Mouse (Mus musculus) adrenal gland, postnatal 4 days (tissue): Measurements from ENCODE around the gene Nucb2. TPM values are rescaled to one million over a fixed set of nuclear protein-coding genes. Genes with fewer than 3 reads are reported as not detected.
A peak's percentile ranks its signal among the peaks of the same experiment; 100 is the strongest.

Source experiments
- DNase-seq, 2 experiments: peaks; one replicate each; pipeline ENCODE4 v3.0.0; 2021 to 2022; ENCODE audit warnings: low spot score in 2 of 2, mixed read lengths in 2 of 2
- long read RNA-seq, 2 experiments: library from polyadenylated mRNA; stranded (forward); transcript quantifications; one replicate each; pipeline ENCODE4 v2.0.0; 2021
- total RNA-seq, 2 experiments: library from RNA; stranded (reverse); gene quantifications; 2 replicates each; pipeline ENCODE4 v1.2.3; 2021

The Nucb2 gene
- 10 to 100 TPM; 31.3 to 33.6 TPM for total RNA-seq
- long read RNA-seq, experiment 1, transcript Nucb2-201 (14 exons, 1,685 nt), result major isoform, 21 of 30 reads
- long read RNA-seq, experiment 1, partial matches to known transcripts, result 5 of 30 reads
- long read RNA-seq, experiment 1, other reads (novel, unspliced or antisense), result 4 of 30 reads
- long read RNA-seq, experiment 2, transcript Nucb2-201 (14 exons, 1,685 nt), result major isoform, 34 of 44 reads
- long read RNA-seq, experiment 2, partial matches to known transcripts, result 4 of 44 reads
- long read RNA-seq, experiment 2, other reads (novel, unspliced or antisense), result 4 of 44 reads

DNA sequence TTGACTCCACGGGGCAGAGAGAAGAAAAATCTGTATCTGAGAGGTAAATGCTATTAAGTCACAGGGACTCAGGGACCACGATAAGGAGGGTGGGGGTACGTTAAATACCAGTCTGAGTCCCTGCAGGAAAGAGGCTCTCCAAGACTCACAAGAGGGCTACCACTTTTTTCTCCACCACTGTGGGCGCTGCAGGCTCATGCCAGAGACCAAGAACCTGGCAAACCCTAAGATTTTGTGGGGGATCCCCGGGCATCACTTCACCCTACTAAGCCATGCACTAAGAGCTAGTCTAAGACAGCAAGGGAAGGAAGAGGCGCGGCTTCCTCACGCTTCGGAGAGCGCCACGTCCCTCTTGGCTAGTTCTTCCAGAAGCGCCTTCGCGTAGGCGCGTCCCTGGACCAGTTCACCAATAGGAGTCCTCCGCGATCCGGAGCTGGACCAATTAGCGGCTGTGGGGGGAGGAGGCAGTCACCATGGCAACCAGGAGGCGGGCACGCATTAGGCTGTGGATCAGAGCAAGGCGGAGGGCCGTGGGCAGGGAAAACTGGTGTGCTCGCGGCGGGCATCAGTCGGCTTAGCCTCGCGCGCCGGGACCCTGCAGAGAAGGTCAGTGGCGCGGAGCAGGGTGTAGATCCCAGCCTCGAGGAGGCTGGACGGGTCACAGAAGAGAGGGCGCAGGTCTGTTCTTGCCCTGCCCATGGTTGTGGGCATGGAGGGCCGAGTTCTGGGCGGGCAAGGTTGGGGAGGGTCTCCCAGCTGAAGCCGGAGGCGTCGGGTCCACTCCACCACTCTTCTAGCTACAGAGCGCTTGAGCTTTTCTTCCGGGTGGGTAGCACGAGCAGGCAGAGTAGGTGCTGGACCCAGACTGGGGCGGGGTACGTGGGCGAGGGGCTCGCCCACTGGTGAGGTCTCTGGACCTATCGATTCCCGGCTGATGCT lies at the start of gene Nucb2:
TSS of gene Nucb2 (plus strand) at position 491 of the 939 bp plus-strand sequence.
- DNase-seq, result peak; percentile 94 to 95

DNA sequence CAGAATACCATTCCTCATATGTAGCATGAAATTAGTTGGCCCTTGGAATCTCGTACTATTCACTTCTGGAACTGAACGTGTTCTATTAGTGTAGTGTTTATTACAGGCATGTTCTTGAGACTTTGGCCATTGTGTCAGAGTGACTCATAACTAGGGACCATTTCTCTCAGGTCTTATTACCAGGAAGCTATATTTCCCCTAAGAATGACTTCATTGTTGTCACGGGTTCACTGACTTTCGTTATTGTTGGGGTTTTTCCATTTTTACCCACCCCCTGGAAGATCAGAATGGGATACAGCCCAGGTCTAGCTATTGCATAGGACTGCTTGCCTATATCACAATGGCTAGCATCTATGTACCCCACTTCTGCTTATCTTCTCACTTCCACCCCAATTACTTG lies 47.2 kb upstream of the Nucb2 start:
- no peak for DNase-seq

DNA sequence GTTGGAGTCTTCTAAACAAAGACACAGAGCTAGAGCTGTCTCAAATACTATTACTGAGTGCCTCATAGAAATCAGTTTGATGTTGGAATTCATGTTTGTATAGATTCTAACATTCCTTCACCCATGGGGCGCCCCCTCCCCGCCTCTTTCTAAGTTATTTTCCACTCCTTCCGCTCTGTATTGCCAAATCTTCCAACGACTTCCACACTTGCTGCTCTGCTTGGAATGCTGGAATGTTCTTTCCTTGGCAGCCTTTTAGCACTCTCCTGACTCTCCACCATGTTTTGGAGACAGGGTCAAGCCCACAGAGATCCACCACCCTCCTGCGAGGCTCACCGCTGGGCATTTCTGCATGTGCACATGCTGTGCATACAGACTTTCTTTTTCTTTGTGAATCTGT lies 46.8 kb upstream of the Nucb2 start:
- DNase-seq, result no peak

DNA sequence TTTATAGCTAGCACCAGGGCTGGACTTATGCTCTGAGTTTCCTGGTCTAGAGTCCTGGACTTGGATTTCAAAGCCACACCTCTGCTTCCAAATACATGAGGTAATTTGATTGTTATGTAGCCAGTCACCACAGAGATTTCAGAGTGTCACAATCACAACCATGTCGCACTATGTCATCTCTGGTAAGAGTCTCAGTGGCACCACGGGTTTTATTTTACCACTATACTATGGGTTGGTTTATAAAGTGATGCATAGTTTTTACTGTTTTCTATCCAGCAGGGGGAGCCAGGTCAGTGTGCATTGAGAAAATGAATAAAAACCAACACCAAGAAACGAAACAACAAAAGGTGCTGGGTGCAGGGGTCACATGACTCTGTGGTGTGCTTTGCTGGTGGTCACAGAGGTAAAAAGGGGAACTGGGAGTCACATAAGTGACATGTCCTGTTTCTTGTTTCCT lies 45.2 kb upstream of the Nucb2 start:
- no peak for DNase-seq

DNA sequence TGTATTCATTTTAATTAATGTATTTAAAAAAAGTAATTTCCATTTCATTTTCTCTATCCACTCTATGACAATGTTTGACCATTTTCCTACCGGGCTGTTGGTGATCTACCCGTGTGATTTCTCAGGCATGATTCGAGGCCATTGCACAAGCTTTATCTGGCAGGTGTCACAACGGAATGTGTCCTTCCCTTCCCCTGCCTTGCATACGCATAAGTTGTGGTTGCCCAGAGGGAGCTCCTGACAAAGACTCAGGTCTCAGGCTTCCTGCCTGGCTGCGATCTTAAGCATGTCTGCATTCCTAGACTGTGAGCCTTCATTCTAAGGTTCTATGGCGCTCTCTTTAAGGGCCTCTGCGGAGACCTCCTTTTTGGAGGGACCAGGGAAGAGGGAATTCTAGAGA lies 42.1 kb upstream of the Nucb2 start:
- no peak for DNase-seq

DNA sequence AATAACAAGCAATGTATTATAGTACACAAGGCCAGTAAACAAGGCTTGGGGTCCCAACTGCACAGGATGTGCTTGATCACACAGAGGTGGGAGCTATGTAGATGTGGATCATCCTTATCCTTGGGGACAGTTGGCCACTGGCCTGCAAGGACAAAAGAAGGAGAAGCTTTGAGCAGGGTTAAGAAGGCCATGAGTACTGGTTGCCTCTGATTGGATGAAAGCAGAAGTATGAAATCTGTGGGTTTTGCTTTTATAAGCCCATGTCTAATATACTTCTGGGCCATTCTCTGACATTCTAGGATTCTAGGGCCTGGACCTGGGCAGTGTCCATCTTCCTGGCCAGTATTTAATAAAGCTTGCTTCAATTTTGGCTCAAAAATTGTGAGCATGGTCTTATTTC lies 28.3 kb upstream of the Nucb2 start:
- DNase-seq, result no peak

DNA sequence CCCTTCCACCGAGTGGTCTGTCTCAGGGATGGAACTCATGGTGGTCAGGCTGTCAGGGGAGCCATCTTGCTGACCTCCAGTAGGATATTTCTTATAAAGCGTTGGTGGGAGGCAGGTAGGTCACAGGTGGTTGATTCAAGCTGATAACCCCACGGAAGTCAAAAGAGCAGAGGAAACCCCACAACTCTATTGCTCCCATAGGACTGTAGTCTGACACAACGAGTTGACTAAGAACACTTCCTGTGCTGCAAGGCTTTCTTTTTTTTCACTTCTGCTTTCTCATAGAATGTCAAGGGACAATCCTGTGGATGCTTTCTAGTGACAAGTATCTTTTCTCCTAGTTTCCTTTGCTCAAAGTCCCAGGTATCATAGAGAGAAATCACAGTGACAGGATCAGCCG lies 27.9 kb upstream of the Nucb2 start:
- DNase-seq, result no peak

DNA sequence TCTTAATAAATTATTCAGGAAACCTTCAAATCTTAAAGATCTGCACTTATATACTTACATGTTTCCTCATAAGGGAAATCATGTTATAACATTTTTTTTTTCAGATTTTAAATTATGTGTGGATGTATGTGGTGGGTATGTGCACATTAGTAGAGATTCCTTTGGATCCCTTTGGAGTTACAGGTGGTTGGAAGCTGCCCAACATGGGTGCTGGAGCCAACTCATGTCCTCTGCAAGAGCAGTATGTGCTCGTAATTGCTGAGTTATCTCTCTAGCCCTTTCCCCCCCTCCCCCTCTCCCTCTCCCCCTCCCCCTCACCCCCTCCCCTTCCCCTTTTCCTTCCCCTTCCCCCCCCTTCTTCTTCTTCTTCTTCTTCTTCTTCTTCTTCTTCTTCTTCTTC lies 21.1 kb upstream of the Nucb2 start:
- no peak for DNase-seq

DNA sequence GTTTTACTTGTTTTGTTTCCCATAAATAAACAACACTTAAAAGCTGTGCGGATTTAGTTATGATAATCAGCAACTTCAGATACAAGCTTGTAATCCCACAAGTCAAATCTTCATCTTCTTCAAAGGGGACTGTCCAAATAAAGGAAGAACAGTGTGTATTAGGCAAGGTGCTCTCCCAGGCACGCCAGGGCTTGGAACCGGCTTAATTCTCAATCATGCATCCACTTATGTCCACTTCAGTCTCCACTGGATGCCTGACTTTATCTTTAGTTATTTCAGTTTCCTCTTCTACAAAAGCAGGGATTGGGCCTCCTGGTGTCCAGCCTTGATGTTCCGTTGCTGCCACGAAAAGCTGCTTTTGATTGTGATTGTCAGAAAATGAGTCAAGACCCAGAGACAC lies 20.4 kb upstream of the Nucb2 start:
- no peak for DNase-seq

DNA sequence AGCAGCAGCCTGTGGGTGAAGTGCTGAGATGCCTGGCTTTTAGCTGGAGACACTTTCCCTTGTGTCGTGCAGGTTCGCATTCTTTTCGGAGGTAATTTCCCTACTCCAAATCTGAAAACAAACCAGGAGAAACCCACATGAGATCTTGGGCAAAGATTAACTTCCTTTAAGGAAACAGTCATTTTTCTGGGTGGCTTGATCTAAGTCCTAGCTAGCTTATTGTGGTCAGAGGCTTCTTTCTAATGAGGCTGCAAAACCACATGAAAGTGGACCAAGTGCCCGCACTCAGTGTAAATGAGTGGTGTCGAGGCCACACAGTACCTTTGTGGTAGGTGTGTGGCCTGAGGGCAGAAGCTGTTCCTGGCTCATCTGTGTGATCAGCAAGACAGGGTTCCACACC lies 20.0 kb upstream of the Nucb2 start:
- DNase-seq, result no peak

DNA sequence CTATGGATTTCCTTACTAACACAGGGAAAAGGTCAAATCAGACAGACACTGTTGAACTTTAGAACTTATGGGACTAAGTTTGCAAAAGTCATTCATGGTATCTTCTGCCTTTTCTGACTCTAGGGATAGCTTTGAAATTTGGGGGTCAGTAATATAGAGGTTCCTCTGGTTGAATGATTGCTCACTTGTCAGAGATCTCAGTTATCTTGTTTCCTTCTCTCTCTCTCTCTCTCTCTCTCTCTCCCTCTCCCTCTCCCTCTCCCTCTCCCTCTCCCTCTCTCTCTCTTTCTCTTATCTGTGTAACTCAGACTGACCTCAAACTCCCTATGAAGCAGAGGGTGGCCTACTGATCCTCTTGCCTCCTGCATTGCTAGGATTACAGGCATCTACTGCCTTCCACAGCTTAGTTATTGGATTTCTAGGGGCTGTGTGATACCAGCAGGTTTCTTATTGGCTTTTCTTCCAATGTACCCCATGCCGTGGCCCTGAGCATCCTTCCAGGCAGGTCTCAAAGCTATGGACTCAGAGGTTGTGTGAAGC lies 19.0 kb upstream of the Nucb2 start:
- DNase-seq, result no peak

DNA sequence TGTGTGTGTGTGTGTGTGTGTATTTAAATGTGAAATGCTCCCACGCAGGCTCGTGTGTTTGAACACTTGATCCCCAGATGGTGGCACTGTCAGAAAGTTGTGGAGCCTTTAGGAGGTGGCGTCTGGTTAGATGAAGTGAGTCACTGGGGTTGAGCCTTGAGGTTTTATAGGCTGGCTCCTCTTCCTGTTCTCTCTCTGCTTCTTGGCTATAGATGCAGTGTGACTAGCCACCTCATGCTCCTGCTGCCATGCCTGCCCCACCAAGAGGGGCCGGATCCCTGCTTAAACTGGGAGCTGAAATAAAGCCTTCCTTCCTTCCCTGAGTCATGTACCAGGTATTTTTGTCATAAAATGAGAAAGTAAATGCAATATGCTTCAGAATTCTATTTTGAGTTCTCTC lies 13.1 kb upstream of the Nucb2 start:
- DNase-seq, result no peak

DNA sequence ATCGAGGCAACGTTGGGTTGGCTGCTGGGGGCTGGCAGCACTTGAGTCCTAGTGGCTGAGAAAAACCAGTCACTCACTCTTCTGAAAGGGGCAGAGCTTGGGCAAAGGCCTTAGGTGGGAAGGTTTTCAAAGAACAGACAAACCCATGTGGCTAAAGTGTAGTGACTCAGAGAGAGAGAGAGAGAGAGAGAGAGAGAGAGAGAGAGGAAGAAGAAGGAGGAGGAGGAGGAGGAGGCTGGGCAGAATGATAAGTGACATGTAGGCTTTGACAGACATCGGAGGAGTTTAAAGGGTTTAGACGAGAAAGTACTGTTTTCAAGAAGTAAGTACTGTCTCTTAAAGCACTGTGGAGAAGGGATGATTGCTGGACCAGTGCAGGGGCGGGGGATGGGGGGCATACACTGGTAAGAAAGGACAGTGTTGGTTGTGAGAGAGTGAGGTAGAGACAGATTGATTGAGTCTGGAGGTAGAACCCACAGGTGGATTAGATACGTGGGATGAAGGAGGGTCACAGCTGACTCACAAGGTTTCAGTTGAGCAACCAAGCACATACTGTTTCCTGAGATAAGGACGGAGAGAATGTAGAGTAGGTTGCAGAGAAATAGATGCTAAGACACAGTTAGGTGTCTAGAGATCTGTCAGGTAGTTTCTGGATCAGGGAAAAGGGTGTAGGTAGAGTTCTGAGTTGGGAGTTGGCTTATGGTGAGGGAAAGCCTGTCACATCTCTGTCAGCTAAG lies 10.7 kb upstream of the Nucb2 start:
- DNase-seq, result no peak

DNA sequence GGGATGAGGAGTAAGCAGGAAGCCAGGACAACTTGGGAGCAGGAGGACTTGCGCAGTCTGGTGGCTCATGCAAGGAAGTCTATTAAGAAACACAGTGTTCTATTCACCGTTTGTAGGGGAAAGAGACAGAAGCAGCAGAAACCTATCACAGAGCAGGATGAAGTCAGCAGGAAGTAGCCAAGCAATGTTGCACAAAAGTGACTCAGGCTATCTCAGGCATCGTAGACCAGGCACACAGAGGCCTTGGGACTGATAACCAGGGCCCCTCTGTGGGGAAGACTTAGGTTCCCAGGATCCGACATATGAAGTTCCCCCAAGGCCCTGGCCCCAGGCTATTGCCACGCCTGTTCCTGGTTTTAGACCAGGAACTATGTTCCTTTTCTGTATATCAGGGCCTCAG lies 9.6 kb upstream of the Nucb2 start:
- no peak for DNase-seq

DNA sequence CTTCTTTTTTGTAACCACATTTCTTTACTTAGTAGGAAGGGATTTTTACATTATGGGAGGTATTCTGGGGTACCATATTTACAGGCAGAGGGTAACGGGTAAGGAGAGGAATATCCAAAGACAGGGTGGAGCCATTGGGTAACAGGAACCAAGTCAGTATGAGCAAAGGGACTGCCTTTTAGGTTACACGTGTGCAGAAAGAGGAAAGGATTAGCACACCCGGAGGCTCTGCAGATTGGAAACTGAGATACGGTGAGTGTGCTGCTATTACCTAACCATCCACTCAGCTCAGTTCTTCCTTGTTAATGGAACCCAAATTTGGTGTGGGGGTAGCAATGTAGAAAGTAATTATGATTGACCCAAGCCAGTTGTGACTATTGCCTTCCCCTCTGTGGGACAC lies 7.4 kb upstream of the Nucb2 start:
- no peak for DNase-seq

DNA sequence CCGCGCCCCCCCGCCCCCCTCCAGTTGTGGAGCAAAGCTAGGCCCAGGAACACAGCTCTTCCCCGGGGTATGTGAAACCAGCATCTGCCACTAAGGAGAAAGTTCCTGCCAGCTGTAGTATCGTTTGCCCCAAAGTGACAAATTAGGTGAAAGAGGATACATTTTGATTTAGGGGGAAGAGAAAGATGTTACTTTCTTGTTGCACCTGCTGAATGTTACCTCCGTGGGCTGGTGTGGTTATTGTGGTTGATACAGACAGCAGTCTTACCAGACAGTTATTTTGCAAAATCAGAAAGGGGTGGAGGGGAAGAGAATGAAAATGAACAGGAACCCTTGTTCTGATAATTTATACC lies 625 bp downstream of the Nucb2 start:
- DNase-seq, result no peak

DNA sequence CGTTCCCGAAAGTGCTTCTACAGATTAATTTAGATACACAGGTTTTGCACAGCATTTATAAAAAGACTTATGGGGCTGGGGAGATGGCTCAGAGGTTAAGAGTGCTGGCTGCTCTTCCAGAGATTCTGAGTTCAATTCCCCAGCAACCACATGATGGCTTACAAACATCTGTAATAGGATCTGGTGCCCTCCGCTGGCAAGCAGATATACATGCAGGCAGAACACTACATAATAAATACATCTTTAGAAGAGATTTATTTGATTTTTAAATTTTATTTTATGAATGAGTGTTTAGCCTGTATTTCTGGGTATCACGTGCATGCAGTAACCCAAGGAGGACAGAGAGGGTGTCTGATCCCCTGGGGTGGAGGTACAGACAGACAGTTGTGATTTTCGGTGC lies 9.9 kb downstream of the Nucb2 start:
- no peak for DNase-seq

DNA sequence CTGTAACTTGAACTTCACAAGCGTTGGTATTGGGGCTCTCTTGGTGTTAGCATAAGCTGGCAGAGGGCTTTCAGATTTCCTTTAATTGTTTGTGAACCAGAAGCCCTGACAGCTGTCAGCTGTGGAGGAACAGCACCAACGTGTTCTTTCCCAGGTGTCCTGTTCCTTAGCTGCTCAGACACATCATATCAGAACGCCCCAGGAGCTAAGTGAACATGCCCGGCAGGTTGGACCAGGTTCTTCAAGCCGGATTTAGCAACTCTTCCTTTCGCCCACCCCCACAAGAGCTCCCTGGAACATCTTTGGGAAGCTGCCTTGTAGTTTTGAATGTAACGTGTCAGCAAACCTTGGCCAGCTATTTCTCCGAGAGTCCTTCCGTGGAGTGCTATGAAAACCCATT lies 10.4 kb downstream of the Nucb2 start:
- no peak for DNase-seq

DNA sequence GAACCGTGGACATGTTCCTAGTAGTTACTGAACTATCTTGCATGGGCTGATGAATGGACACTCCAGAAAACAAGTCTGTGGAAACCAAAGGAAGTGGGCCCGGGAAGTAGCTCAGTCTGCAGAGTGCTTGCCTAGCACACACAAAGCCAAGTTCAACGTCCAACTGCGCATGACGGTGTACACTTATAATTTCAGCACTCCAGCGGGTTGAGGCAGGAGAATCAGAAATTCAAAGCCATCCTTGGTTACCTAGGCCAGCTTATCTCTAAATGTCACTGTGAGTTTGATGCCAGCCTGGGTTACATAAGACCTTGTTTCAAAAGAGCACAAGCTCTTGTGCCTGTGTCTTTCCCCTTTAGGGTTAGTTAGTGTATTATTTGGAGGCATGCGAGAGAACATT lies 10.9 kb downstream of the Nucb2 start:
- DNase-seq, result no peak

DNA sequence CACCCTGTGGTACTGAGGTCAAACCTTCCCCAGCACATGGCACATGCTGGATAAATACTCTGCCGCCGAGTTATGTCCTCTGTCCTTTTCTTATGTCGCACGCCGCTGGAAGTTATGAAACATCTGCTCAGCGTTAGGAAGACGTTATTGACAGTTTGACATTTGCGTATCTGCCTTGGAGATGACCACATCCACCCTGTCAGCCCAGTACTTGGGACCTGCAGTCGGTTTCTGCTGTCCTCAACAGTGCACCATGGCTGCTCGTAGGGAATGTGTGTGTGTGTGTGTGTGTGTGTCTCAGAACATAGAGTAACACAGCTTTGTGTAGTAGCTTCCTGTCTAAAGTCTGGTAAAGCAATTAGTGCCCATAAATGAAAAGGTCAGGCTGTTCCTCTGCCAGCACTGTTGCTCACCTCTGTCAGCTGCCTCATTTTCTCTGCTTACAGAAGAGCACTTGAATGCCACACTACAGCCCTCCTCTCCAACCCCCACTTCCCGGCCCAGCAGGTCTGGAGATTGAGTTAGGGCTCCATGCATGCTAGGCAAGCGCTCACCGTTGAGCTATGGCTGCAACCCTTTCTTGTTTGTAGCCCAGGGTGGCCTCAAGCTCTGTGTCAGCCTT lies 11.5 kb downstream of the Nucb2 start:
- no peak for DNase-seq

DNA sequence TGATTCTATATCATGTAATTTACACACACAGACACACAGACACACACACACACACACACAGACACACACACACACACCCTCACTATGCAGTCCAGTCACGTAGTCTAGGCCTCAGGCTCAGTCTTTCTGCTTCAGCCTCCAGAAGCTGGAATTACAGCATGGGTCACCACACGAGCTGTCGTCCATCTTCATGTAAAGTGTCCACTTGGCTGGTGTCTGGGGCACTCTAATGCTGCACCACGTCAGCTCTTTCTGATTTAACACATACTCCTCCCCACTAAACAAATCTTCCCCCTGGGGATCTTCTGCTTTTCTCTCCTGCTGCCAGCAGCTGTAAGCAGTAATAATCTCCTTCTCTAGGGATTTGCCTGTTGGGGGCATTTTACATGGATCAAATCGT lies 13.1 kb downstream of the Nucb2 start:
- DNase-seq, result no peak
